Mouse (Mus musculus): ENCODE results near the gene Ucp3.
"Not testable (repeated sequence)": the region's sequence is repeated elsewhere in the genome, so short reads cannot be mapped to it uniquely, and the experiment has no call there.

Gene Ucp3

DNA sequence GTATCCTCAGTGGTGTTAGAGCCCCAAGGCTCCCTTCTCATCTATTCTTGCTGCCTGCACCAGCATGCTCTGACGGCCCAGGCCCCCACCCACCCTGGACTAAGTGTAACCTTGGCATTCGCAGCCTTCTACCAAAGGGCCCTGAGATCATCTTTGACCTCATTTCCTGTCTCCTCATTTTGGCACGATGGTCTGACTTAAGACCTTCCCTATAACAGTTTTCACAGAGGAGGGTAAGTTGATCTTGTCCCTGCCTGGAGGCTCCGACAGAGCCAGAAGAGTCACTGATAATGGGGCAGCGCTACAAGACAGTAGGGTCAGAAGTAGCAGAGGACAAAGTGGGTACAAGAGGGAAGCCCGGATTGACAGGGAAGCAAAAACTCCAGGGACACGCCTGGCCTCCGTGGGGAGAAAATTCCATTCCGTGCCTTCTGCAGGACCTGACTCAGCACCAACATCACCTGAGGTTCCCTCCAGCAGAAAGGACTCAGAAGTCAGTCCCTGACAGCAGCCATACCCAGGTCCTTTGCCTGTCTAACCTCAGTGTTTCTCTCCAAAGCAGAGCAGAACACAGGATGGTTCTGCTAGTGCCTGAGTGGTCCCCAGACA lies 1.2 kb downstream of the Ucp3 start:
- no peak for DNase-seq (ENCODE audit: low read depth, low spot score)

DNA sequence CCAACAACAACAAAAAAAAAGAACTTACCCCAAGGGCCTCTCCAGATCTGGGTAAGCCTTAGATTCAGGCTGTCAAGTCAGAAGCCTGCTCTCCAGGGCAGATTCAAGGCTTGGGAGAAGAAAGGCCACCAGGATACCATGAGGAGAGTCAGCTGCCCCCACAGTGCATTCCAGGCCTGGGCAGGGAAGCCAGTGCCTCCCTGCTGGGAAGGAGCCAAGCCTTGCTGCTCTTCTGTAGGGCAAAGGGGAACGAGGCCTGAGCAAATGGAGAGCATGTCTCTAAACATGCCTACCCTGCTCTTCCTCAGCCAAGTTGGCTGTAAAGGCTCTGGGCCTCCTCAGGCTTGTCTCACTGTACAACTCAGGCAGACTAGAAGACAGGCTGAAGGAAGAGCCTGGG lies 1.9 kb downstream of the Ucp3 start:
- DNase-seq (ENCODE audit: low read depth, low spot score), result no peak

DNA sequence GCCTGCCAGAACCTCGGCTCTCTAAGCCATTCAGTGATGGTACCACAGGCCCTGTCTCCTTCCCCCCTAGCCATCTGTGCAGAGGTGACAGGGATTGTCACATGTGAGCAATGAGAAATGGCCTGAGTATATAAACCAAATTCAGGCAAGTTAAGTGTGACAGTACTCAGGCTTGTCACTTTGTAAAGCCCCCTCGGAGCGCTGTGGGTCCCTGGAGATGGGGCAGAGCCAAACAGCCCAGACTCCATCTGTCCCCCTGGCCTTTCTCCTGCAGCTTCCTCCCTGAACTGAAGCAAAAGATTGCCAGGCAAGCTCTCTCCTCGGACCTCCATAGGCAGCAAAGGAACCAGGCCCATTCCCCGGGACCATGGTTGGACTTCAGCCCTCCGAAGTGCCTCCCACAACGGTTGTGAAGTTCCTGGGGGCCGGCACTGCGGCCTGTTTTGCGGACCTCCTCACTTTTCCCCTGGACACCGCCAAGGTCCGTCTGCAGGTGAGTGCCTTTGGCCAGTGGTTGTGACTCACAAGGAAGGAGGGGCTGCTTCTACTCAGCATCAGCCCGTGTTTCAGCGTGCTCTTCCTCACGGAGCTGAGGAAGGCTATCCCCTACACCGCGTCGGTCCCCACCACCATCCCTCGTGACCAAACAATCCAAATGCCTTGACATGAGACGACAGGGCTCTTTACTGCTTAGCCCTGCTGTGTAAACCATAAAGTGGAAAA lies 6.5 kb downstream of the Ucp3 start:
- no peak for DNase-seq (ENCODE audit: low read depth, low spot score)

DNA sequence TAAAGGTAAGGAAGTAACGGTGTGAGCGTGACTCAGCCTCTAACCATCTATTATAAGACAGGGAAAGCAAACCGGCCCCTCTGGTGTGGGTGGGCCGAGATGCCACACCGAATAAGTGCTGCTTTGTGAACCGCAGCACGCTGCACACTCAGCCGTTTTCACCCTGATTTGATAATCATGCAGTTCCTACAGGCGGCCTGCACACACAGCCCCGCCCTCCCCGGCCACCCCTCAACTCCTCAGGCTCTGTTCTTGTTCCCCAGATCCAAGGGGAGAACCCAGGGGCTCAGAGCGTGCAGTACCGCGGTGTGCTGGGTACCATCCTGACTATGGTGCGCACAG lies 7.0 kb downstream of the Ucp3 start:
- DNase-seq (ENCODE audit: low read depth, low spot score), result no peak

DNA sequence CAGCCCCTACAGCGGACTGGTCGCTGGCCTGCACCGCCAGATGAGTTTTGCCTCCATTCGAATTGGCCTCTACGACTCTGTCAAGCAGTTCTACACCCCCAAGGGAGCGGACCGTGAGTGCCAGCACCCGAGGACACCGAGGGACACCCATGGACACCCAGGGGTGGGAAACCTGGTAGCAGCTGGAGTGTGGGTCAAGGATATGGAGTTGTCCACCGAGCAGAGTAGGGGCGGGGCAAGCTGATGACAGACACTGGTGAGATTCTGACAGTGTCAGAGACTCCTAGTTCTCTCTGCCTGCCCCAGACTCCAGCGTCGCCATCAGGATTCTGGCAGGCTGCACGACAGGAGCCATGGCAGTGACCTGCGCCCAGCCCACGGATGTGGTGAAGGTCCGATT lies 7.4 kb downstream of the Ucp3 start:
- no peak for DNase-seq (ENCODE audit: low read depth, low spot score)

DNA sequence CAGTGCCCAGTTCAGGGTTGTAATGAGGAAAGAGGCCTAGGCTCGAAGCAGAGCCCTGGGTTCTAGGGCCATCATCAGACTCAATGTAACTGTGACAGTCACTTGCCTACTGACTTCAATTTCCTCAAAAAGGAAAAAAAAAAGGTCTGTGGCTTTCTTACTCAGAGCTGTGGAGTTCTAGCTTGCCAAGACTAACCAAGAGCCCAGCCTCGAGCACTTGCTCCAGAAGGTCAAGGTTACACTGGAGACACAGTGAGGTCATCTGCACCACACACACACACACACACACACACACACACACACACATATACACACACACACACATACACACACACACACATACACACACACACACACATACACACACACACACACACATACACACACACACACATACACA lies 9.3 kb downstream of the Ucp3 start:
- not testable (repeated sequence) for DNase-seq (ENCODE audit: low read depth, low spot score)

DNA sequence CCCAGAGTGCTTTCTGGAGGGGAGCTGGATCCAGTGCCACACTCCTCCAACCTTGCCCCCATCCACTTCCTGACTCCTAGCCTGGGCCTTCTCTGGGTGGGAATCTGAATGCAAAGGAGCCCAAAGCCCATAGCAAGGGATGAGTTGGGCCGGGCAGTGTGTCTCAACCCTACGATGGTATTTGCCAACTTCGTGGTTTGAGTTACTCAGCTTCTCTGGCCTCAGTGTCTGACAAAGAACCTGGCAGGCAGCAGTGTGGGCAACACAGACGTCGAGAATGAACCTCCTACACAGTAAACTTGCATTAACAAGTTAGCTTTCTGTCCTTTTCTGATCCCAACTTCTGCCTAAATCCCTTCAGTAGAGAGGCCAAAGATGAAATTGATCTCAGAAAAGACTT lies 11.7 kb downstream of the Ucp3 start:
- no peak for DNase-seq (ENCODE audit: low read depth, low spot score)

DNA sequence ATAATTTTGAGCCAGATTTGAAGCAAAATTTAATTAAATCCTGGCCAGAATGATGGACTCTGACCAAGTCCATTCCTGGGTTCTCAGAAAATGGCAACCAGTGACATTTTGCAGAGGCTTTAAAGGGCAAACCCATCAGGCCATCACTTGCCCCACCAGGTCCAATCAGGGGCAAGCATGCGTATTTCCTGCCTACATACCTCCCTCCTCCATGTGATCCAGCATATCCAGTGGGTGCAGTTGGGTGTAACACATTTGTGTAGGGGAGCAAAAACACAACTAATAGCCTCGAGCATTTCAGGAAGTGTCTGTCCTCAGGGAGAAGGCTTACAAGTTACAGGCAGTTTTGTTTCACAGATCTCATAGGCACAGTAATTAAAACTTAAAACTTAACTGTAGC lies 14.5 kb downstream of the Ucp3 start:
- no peak for DNase-seq (ENCODE audit: low read depth, low spot score)

DNA sequence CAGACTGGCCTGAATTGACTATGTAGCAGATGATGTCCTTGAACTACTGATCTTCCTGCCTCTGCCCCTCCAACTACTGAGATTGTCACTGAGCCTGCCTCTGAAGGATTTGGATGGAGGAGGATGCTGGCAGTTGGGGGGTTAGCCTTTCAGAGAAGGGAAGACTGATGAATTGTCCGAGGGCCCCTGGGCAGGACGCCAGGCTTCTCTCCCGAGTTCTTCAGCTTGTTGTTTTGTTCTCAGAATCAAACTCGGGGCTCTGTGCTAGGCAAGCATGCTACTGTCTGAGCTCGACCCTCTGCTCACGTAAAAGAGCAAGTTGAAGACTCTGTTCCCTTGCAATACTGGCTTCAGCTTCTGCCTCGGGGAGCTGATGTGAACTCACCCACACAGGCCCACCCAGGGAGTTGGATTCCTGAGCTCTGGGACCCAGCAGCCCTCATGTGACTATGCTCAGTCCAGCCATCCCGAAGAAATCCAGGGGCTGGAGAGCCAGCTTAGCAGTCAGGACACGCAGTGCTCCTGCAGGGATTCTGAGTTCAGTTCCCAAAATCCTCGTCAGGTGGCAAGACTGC lies 15.8 kb downstream of the Ucp3 start:
- DNase-seq (ENCODE audit: low read depth, low spot score), result no peak

DNA sequence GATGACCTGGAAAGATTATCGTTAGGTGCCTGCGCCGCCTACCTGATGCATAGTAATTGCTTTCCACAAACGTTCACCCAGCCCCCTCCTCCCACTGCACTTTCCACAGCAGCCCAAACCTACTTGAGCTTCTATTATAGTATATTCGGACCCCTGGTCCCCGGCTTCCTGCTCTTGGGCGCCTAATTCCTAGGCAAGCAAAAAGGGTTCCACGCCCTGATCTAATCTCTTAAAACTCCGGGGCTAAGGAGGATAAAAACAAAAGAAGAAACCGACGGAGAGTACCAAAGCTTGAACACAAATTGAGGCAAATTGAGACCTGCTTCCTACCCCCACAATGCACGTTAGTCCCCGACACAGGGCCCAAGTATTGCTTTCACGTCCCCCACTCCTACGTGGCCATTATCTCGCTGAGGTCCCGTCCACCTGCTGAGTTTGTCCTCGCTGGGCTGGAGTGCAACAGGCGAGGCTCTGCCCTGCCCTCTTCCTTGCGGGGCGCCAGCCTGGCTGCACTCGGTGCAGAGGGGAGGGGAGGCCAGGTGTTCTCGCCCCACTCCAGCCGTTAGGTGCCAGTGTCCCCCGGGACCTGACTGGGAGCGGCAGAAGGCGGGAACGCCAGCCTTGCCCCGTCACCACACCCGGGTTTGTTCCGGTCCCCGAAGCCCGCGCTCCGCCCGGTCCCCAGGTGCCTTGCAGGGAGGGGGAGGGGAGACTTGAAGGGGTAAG lies 19.8 kb downstream of the Ucp3 start:
- DNase-seq (ENCODE audit: low read depth, low spot score), result no peak

DNA sequence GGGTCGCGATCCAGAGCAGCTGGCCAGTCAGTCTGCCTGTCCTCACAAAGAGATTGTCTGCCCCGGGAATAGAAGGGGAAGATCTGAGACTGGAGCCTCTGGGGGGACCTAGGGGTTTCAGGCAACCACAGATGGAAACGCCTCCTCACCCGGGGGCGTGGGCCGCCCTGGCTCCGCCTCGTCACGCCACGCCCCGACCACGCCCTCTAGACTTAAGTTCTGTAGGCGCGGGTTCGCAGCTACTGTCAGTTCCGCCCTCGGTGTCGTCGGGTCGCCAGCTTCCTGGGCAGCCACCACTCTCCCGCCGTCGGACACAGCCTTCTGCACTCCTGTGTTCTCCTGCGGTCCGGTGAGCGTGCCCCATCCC lies 20.3 kb downstream of the Ucp3 start, which contains the start of gene Ucp2:
Ucp2 (plus strand) TSS at position 221 of the 367 bp plus-strand sequence.
- peak; percentile 66 for DNase-seq (ENCODE audit: low read depth, low spot score)

DNA sequence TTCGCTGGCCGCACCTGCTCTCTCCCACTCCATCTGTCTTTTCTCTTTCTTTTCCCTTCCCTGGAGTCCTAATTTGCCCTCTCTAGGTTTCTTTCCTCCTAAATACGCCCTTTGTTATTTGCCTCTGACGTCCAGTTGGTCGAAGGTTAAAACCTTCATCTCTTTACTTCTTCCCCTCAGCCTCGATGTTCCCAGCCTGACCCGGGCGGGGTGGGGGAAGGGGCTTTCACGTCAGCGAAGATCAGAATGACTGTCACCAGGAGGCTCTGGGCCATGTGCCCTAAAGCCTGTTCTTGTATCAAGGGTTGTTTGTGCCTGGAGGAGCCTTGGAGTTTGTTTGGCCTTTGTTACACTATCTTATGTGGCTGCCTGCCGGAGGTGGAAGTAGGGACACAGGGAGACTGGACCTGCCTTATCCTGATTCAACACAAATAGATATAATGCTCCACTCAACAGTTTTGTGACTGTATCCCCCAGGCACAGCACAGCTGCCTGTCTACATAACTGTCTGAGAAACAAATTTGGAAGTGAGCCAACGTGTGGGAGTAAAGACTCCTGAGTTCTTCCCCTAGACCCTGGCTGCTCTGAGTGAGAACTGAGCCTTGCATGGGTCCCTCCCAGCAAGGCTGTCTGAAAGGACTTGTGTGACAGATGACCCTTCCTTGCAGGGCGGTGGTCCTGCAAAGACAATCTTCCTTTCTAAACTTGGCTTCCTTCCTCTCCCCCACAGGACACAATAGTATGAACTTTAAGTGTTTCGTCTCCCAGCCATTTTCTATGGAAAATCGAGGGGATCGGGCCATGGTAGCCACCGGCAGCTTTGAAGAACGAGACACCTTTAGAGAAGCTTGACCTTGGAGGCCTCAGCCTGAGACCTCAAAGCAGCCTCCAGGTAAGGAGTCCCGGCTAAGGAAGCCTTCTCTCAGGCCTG lies 21.0 kb downstream of the Ucp3 start:
- DNase-seq (ENCODE audit: low read depth, low spot score), result no peak

DNA sequence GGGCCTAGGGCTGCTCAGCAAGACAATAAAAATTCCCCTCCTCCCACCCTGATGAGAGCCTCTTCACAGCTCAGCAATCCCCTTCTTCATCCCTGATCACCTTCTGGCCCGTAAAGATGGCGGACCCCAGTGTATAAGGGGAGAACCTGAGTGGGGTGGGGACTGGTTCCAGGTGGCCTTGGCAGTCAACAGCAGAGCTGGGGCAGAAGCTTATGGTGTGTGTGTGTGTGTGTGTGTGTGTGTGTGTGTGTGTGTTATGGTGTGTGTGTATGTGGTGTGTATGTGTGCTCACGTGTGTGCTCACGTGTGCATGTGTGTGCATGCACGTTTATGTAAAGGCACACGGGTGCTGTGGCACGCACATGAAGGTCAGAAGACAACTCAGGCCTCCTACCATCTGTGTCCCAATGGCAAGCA lies 21.6 kb downstream of the Ucp3 start:
- no peak for DNase-seq (ENCODE audit: low read depth, low spot score)

DNA sequence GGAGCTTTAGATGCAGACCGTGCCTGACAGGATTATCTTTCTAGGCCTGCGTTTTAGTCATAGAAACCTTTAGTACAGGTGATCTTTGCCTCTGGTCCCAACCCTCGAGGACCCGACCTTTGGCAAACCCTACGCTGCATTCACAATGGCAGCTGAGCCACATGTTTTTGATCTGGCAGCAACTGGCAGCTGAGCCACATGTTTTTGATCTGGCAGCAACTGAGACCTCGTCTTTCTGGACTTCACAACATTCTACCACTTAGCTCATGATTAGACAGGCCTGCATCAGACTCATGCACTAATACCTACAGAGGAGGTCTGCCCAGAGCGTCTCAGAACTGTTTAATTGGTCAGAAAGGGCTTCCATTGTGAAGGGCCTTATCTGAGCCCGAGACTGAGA lies 22.3 kb downstream of the Ucp3 start:
- peak; percentile 67 for DNase-seq (ENCODE audit: low read depth, low spot score)

DNA sequence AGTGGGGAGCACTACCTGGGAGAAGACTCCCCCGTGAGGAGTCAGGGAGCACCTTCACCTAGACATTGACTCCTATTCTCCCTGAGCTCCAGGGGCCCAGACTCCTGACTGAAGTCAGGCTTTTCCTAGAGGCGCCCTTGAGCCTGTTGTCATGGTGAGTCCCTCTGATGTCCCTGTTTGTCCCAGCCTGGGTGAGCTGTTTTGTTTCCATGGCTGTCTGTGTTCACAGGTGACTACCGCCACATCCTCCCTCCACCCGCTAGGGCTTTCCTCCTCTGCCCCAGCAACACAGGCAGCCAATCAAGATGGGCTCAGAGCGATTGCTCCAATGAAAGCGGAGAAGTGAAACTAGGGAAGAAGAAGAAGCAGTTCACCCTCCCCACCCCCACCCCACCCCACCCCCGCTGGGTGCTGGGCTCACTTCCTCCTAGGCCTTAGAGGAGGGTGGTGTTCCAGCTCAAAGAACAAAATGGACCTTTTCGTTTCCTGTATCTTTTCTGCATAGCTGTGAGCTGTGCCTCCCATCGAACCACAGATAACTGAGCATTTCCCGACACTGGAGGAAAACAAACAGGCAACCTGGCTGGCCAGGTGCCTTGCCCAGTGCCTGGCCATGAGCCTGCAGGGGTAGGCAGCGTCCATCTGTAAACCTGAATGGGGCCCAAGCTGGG lies 22.9 kb downstream of the Ucp3 start:
- DNase-seq (ENCODE audit: low read depth, low spot score), result peak; percentile 74

DNA sequence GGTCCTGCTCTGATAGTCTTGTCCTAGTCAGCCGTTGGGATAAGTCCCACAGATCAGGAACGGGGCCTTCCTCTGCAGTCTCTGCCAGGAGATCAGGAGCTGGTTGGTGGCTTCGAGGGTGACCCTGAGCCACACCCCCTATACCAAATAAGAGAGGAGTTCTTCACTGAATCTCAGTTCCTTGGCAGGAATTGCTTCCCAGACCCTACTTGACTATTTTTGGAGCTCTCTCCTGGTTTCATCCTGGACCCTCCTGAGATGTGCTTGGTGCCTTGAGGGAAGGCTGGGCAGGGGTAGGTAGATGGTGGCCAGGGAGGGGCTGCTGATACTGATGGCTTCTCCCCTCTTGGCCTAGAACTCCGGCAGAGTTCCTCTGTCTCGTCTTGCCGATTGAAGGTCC lies 23.6 kb downstream of the Ucp3 start:
- DNase-seq (ENCODE audit: low read depth, low spot score), result no peak

DNA sequence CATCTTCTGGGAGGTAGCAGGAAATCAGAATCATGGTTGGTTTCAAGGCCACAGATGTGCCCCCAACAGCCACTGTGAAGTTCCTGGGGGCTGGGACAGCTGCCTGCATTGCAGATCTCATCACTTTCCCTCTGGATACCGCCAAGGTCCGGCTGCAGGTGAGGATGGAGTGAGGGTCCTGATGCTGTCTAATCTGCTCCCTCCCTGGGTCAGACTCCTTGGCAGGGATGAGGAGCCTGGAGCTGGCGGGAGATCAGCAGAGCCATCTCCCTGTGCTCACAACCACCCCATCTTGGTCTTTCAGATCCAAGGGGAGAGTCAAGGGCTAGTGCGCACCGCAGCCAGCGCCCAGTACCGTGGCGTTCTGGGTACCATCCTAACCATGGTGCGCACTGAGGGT lies 24.0 kb downstream of the Ucp3 start:
- no peak for DNase-seq (ENCODE audit: low read depth, low spot score)

DNA sequence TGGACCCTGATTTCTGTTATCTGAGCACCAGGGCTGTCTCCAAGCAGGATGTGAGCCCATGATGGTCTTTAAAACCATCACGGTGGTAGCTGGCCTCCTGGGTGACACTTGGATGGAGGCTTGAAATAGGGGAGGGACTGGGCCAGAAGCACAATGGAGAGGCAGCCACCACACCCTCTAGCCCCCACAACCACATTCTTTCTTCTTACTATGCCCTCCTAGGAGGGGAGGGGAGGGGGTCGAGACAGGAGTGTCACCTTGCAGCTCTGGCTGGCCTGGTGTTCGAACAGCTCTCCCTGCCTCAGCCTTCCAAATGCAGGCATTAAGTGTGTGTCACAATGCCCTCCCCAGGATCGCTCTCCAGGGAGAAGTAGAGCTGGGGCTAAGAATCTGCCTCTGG lies 24.6 kb downstream of the Ucp3 start:
- no peak for DNase-seq (ENCODE audit: low read depth, low spot score)

DNA sequence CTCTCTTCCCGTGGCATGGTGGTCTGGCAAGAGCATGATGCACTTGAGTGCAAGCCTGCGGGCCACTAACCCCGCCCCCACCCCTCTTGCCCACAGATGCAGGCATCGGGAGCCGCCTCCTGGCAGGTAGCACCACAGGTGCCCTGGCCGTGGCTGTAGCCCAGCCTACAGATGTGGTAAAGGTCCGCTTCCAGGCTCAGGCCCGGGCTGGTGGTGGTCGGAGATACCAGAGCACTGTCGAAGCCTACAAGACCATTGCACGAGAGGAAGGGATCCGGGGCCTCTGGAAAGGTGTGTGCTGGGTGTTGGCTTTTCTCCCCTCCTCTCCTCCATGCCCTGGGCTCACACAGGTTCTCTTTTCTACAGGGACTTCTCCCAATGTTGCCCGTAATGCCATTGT lies 25.2 kb downstream of the Ucp3 start:
- DNase-seq (ENCODE audit: low read depth, low spot score), result no peak

DNA sequence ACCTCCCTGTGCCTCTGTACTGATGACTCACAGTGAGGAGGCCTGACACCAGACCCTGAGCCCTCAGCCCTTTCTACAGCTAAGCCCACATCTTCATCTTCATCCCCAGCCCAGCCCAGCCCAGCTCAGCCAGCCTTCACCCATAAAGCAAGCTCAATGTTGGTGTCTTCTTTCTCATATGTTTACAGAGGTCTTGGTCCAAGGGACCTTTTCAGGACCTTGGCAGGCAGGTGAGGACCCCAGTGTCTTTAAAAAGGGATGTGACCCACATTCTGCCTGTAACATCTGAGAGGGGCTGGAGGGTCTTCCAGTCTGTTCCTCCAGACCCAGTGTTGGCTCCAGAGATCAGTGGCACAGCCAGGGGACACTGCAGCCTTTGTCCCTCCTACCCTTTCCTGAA lies 26.7 kb downstream of the Ucp3 start:
- no peak for DNase-seq (ENCODE audit: low read depth, low spot score)
